Mouse (Mus musculus): ENCODE measurements around the gene Spryd7. TPM values are rescaled to one million over a fixed set of nuclear protein-coding genes. Genes with fewer than 3 reads are reported as not detected.

The Spryd7 gene
- polyA plus RNA-seq, 1 experiment from 2014 or later: 21.3 TPM

Other genes starting within 250 kb of the Spryd7 start
- 0.41 and 0.46 TPM in 2 replicates for gene Arl11, start 247.1 kb downstream of the Spryd7 start, polyA plus RNA-seq (2015; fragmentation: Nextera tagmentation; extraction: Ambion mirVana)
- gene Ebpl, start 196.4 kb downstream of the Spryd7 start, polyA plus RNA-seq (2015; fragmentation: Nextera tagmentation; extraction: Ambion mirVana): 4.7 and 6.0 TPM in 2 replicates
- 30.1 and 30.7 TPM in 2 replicates for gene Kpna3, start 117.0 kb downstream of the Spryd7 start, polyA plus RNA-seq (2015; fragmentation: Nextera tagmentation; extraction: Ambion mirVana)
- 13.0 and 13.7 TPM in 2 replicates for gene Trim13, start 41.4 kb upstream of the Spryd7 start, polyA plus RNA-seq (2015; fragmentation: Nextera tagmentation; extraction: Ambion mirVana)
- 0.32 and 0.48 TPM in 2 replicates for gene Kcnrg, start 50.6 kb upstream of the Spryd7 start, polyA plus RNA-seq (2015; fragmentation: Nextera tagmentation; extraction: Ambion mirVana)